Mouse (Mus musculus) midbrain, embryonic 10.5 days (tissue): Measurements from ENCODE around the gene Tbc1d14. TPM values are rescaled to one million over a fixed set of nuclear protein-coding genes. Genes with fewer than 3 reads are reported as not detected.

Source experiments
- DNase-seq: peaks from one replicate; pipeline ENCODE4 v3.0.0-alpha.2; 2017; ENCODE audit warnings: low spot score
- H3K27ac ChIP-seq: fragments of 300-500 bp; sonication (generic); replicated peaks from 2 replicates; pipeline ENCODE4 v1.5.1; 2016; ENCODE audit warnings: mild to moderate bottlenecking
- H3K27me3 ChIP-seq: fragments of 300-500 bp; sonication (generic); 2 replicates; pipeline ENCODE4 v1.6.1; 2016; ENCODE audit warnings: low read depth, mild to moderate bottlenecking; ENCODE audit not compliant: poor library complexity, severe bottlenecking
- H3K36me3 ChIP-seq: fragments of 300-500 bp; sonication (generic); 2 replicates; pipeline ENCODE4 v1.6.1; 2016; ENCODE audit warnings: mild to moderate bottlenecking, moderate library complexity
- H3K4me1 ChIP-seq: fragments of 300-500 bp; sonication (generic); 2 replicates; pipeline ENCODE4 v1.6.1; 2016
- H3K4me3 ChIP-seq: fragments of 300-500 bp; sonication (generic); 2 replicates; pipeline ENCODE4 v1.5.1; 2016; ENCODE audit warnings: mild to moderate bottlenecking, moderate library complexity
- H3K9me3 ChIP-seq: fragments of 300-500 bp; sonication (generic); replicated peaks from 2 replicates; pipeline ENCODE4 v1.6.1; 2016; ENCODE audit warnings: mild to moderate bottlenecking
- WGBS: fragments of 180-500 bp; shearing (Covaris S2); methylation state at CpG from one replicate; pipeline ENCODE4 v1.1.7; 2016; 5-methylcytosine and 5-hydroxymethylcytosine counted together
- polyA plus RNA-seq: library from polyadenylated mRNA; unstranded; fragments of >200 nt; fragmentation: Nextera tagmentation; extraction: Ambion mirVana; gene quantifications from 2 replicates; pipeline ENCODE4 v1.2.1, GENCODE M21; 2016

The Tbc1d14 gene
- polyA plus RNA-seq, 1 experiment from 2014 or later: 35.2 TPM

- no peak for DNase-seq
- H3K27me3 ChIP-seq: no peaks in the 10 kb centered on the region
- peaks cover 16% of the 10 kb centered on the region for H3K36me3 ChIP-seq
- no peak overlapping the region for H3K4me3 ChIP-seq
- WGBS: 65% methylated on average over 8 of the region's 8 CpGs
- no peak overlapping the region; the same call in 1 of the 2 replicates for H3K27ac ChIP-seq
- peaks cover 16% of the 10 kb centered on the region for H3K4me1 ChIP-seq
- no peaks in the 10 kb centered on the region for H3K9me3 ChIP-seq
These were observed 18.8 kb downstream of the Tbc1d14 start for GRCm38 (mm10) chr5:36574147-36574870.

GRCm38 (mm10) chr5:36573354-36573753 lies 19.7 kb downstream of the Tbc1d14 start:
- WGBS: 51% methylated on average over 3 of the region's 3 CpGs
- Histone ChIP-seq H3K27ac (no peak overlapping the region), H3K9me3 (no peaks in the 10 kb centered on the region), H3K4me3 (no peak overlapping the region), H3K4me1 (peaks cover 16% of the 10 kb centered on the region), H3K27me3 (no peaks in the 10 kb centered on the region), H3K36me3 (peaks cover 16% of the 10 kb centered on the region)
- DNase-seq: no peak

GRCm38 (mm10) chr5:36571371-36571770 lies 21.7 kb downstream of the Tbc1d14 start:
- Histone ChIP-seq H3K4me1 (peaks cover 29% of the 10 kb centered on the region), H3K36me3 (peaks cover 16% of the 10 kb centered on the region), H3K27ac (no peak overlapping the region), H3K4me3 (no peak overlapping the region), H3K9me3 (no peaks in the 10 kb centered on the region), H3K27me3 (no peaks in the 10 kb centered on the region)
- 93% methylated on average over 16 of the region's 16 CpGs for WGBS
- DNase-seq: no peak

DNA sequence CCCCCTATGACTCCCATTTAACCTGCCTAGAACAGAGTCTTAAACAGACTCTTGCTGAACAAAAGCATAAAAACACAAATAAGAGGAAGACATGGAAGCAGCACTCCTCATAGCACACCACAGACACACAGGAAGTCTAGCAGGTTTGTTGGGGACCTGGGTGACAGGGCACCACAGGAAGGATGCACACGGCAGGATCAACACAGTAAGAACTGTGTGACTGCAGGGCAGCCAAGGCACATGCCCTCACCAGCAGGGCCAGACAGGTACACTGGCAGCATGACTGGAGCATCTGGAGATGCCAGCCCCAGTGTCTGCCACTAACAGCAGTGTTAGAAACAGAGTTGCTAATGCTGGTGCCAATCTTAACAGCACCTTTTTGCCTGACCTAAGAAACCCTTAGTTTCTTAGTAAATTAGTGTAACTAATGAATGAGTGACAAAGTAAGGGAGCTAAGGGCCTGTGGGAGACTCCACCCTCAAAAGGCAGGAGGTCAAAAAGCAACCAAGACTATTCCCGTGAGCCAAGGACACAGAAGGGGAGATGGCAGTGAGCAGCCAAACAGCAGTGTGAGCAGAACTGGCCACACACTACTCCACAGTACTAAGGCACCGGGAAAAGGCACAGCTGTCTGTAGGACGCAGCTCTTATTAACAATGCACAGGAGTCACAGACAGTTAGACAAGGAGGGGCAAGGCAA lies 22.4 kb downstream of the Tbc1d14 start:
- DNase-seq: no peak
- Histone ChIP-seq H3K27me3 (no peaks in the 10 kb centered on the region), H3K36me3 (peaks cover 16% of the 10 kb centered on the region), H3K27ac (no peak overlapping the region), H3K4me3 (no peak overlapping the region), H3K4me1 (peaks cover 29% of the 10 kb centered on the region), H3K9me3 (no peaks in the 10 kb centered on the region)
- 88% methylated on average over 4 of the region's 4 CpGs for WGBS

- 95% methylated on average over 7 of the region's 7 CpGs for WGBS
- Histone ChIP-seq H3K27ac (no peak overlapping the region), H3K4me1 (peaks cover 26% of the 10 kb centered on the region), H3K27me3 (no peaks in the 10 kb centered on the region), H3K36me3 (peaks cover 16% of the 10 kb centered on the region), H3K4me3 (no peak overlapping the region), H3K9me3 (no peaks in the 10 kb centered on the region)
- DNase-seq: no peak
These were observed 23.0 kb downstream of the Tbc1d14 start for GRCm38 (mm10) chr5:36570098-36570497.

- Histone ChIP-seq H3K36me3 (peaks cover 16% of the 10 kb centered on the region), H3K9me3 (no peaks in the 10 kb centered on the region), H3K27ac (no peak overlapping the region), H3K27me3 (no peaks in the 10 kb centered on the region), H3K4me3 (no peak overlapping the region), H3K4me1 (peaks cover 19% of the 10 kb centered on the region)
- 91% methylated on average over 4 of the region's 4 CpGs for WGBS
- DNase-seq: no peak
These were observed 25.0 kb downstream of the Tbc1d14 start for GRCm38 (mm10) chr5:36568118-36568517.

- H3K36me3 ChIP-seq: peaks cover 16% of the 10 kb centered on the region
- no peaks in the 10 kb centered on the region for H3K27me3 ChIP-seq
- 81% methylated on average over 2 of the region's 2 CpGs for WGBS
- DNase-seq: no peak
- H3K4me1 ChIP-seq: peaks cover 23% of the 10 kb centered on the region; the same call in 1 of the 2 replicates
- H3K9me3 ChIP-seq: no peaks in the 10 kb centered on the region
- H3K27ac ChIP-seq: no peak overlapping the region
- no peak overlapping the region for H3K4me3 ChIP-seq
These were observed 25.4 kb downstream of the Tbc1d14 start for GRCm38 (mm10) chr5:36567627-36568026.

- no peaks in the 10 kb centered on the region for H3K27me3 ChIP-seq
- 91% methylated on average over 9 of the region's 9 CpGs for WGBS
- H3K27ac ChIP-seq: no peak overlapping the region
- no peak for DNase-seq
- no peaks in the 10 kb centered on the region for H3K9me3 ChIP-seq
- H3K4me1 ChIP-seq: peaks cover 24% of the 10 kb centered on the region; the same call in 1 of the 2 replicates
- H3K4me3 ChIP-seq: no peak overlapping the region
- no peaks in the 10 kb centered on the region for H3K36me3 ChIP-seq
These were observed 28.5 kb downstream of the Tbc1d14 start for GRCm38 (mm10) chr5:36564530-36564929.

- no peak for DNase-seq
- Histone ChIP-seq H3K4me1 (peaks cover 24% of the 10 kb centered on the region; the same call in 1 of the 2 replicates), H3K4me3 (no peak overlapping the region), H3K27ac (no peak overlapping the region), H3K9me3 (no peaks in the 10 kb centered on the region), H3K36me3 (no peaks in the 10 kb centered on the region), H3K27me3 (no peaks in the 10 kb centered on the region)
- 86% methylated on average over 6 of the region's 6 CpGs for WGBS
These were observed 29.3 kb downstream of the Tbc1d14 start for GRCm38 (mm10) chr5:36563741-36564140.

- WGBS: 90% methylated on average over 10 of the region's 10 CpGs
- no peaks in the 10 kb centered on the region for H3K36me3 ChIP-seq
- no peak overlapping the region for H3K4me3 ChIP-seq
- no peak overlapping the region for H3K27ac ChIP-seq
- H3K4me1 ChIP-seq: peaks cover 24% of the 10 kb centered on the region
- no peaks in the 10 kb centered on the region for H3K27me3 ChIP-seq
- H3K9me3 ChIP-seq: no peaks in the 10 kb centered on the region
- DNase-seq: no peak
These were observed 30.2 kb downstream of the Tbc1d14 start for GRCm38 (mm10) chr5:36562791-36563445.

DNA sequence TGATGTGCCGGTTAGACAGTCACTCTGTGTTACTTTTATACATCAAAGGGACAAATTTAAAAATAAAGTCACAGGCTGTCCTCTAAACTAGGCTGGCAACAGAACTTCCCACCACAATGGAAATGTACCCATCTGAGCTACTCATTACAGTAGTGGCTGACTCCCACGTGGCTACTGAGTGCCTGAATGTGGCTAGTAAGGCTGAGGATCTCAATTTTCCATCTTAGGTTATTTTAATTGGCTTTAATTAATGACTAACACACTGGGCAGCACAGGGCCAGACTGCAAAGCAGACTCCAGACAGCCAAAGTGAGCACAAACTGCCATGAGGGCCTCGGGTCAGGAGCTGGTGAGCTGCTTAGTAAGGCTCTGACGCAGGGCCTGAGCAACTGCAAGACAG lies 31.6 kb downstream of the Tbc1d14 start:
- no peak overlapping the region for H3K27ac ChIP-seq
- WGBS: 89% methylated on average over 4 of the region's 4 CpGs
- DNase-seq: no peak
- H3K4me3 ChIP-seq: no peak overlapping the region
- no peaks in the 10 kb centered on the region for H3K9me3 ChIP-seq
- H3K4me1 ChIP-seq: peaks cover 19% of the 10 kb centered on the region
- no peaks in the 10 kb centered on the region for H3K27me3 ChIP-seq
- H3K36me3 ChIP-seq: no peaks in the 10 kb centered on the region

DNA sequence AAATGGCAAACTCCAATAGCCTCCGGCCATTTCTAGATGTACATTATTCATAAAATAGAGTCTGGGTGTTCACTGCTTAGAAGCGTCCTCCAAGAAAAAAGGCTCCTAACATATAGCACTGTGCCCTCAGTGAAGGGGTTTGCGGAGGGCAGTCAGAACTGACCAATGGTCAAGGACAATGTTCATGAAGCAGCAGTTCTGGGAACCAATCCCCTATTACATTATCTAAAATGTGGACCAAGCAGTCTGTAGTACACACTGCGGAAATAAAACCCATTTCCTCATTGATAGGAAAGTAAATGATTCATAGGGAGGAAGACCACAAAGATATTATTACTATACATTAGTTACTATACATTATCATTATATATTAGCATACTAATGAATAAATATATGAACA lies 32.6 kb downstream of the Tbc1d14 start:
- no peak overlapping the region for H3K4me3 ChIP-seq
- no peak for DNase-seq
- peaks cover 22% of the 10 kb centered on the region for H3K4me1 ChIP-seq
- no peaks in the 10 kb centered on the region for H3K27me3 ChIP-seq
- no peaks in the 10 kb centered on the region for H3K36me3 ChIP-seq
- WGBS: 96% methylated on average over 4 of the region's 4 CpGs
- no peak overlapping the region for H3K27ac ChIP-seq
- H3K9me3 ChIP-seq: no peaks in the 10 kb centered on the region
